Mouse (Mus musculus) heart, adult 2 months (tissue): ENCODE data around the gene Kirrel2. TPM values are rescaled to one million over a fixed set of nuclear protein-coding genes. Genes with fewer than 3 reads are reported as not detected.

Experiments
- DNase-seq, 2 experiments: peaks; one replicate each; pipeline ENCODE4 v3.0.0; 2021
- H3K27ac ChIP-seq: fragments of 200-600 bp; 2 replicates; pipeline ENCODE4 v1.8.1; 2022
- H3K27me3 ChIP-seq: fragments of 200-500 bp; 2 replicates; pipeline ENCODE4 v1.6.1; 2012; ENCODE audit warnings: mild to moderate bottlenecking, low read length, inconsistent platforms, mixed read lengths; ENCODE audit not compliant: control insufficient read depth, insufficient read depth
- H3K36me3 ChIP-seq: fragments of 200-500 bp; 2 replicates; pipeline ENCODE4 v1.6.1; 2012; ENCODE audit warnings: low read length, inconsistent platforms; ENCODE audit not compliant: control insufficient read depth, insufficient read depth
- H3K4me1 ChIP-seq: fragments of 200-500 bp; 2 replicates; pipeline ENCODE4 v1.6.1; 2011; ENCODE audit warnings: low read length; ENCODE audit not compliant: control insufficient read depth, insufficient read depth
- H3K4me3 ChIP-seq: fragments of 200-600 bp; 2 replicates; pipeline ENCODE4 v1.8.1; 2022
- H3K79me2 ChIP-seq: fragments of 200-500 bp; replicated peaks from 2 replicates; pipeline ENCODE4 v1.6.1; 2012; ENCODE audit warnings: mild to moderate bottlenecking, inconsistent platforms, low read length, moderate library complexity, mixed read lengths; ENCODE audit not compliant: control insufficient read depth, insufficient read depth
- H3K9ac ChIP-seq: fragments of 200-500 bp; 2 replicates; pipeline ENCODE4 v1.6.1; 2012; ENCODE audit warnings: low read depth, mild to moderate bottlenecking, control low read depth, inconsistent platforms, low read length, mixed read lengths
- CTCF ChIP-seq: fragments of 200-600 bp; IDR thresholded peaks from 2 replicates; pipeline ENCODE4 v1.8.1; 2022; ENCODE audit warnings: antibody characterized with exemption, mild to moderate bottlenecking, moderate library complexity
- EP300 ChIP-seq: fragments of 200-500 bp; IDR thresholded peaks from 2 replicates; pipeline ENCODE4 v1.6.1; 2011; ENCODE audit warnings: low read depth, low read length, control low read depth; ENCODE audit not compliant: insufficient read depth
- POLR2A ChIP-seq: fragments of 200-500 bp; IDR thresholded peaks from 2 replicates; pipeline ENCODE4 v1.6.1; 2011; ENCODE audit warnings: mild to moderate bottlenecking, low read depth, low read length, control low read depth; ENCODE audit not compliant: insufficient read depth
- WGBS: fragments of 180-500 bp; shearing (Covaris S2); methylation state at CpG from one replicate; pipeline ENCODE4 v1.1.7; 2018; 5-methylcytosine and 5-hydroxymethylcytosine counted together
- intact Hi-C: fragments of 180-260 bp; cut with DNase I; formaldehyde crosslinking; loops from one replicate; pipeline ENCODE4 v1.15.1; 2025
- polyA plus RNA-seq: library from polyadenylated mRNA; depleted of rRNA; stranded (reverse); fragments of >200 nt; gene quantifications from 2 replicates; pipeline ENCODE4 v1.2.3, GENCODE M21; 2012
- total RNA-seq, 2 experiments: library from RNA; stranded (reverse); gene quantifications; 2 replicates each; pipeline ENCODE4 v1.2.3; 2021

Gene Kirrel2
- total and polyA plus RNA-seq, 3 experiments, result not detected

DNA sequence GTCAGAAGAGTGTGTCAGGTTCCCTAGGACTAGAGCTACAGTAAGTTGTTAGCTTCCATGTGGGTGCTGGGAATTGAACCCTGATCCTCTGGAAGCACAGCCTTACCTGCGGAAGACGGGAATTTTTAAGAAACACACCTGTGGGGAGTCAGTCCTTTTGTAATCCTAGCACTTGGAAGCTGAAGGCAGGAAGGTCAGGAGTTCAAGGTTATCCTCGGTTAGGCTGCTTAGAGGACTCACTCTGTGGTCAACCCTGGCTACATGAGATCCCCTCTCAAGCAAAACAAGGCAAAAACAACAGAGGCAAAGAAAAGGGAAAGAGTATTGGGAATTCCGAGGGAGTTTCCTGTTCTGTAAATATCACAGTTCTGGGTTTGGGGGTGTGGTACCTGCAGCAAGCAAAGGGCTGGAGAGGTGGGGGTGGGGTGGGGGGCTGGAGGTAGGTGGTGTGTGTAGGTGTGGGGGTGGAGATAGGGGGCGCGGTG, 7.4 kb upstream of the Kirrel2 start:
- Histone ChIP-seq H3K79me2 (no peaks in the 10 kb centered on the region), H3K27me3 (peaks cover 13% of the 10 kb centered on the region), H3K4me1 (no peaks in the 10 kb centered on the region), H3K27ac (no peak overlapping the region), H3K4me3 (no peak overlapping the region), H3K36me3 (no peaks in the 10 kb centered on the region), H3K9ac (no peak overlapping the region)
- 11% methylated on average over 6 of the region's 6 CpGs for WGBS
- no peak for TF ChIP-seq CTCF
- TF ChIP-seq EP300, result no peak
- TF ChIP-seq POLR2A, result no peak
- DNase-seq, result no peak
- intact Hi-C loops, result no loop called here

- H3K27ac ChIP-seq, result no peak overlapping the region
- 12% methylated on average over 4 of the region's 4 CpGs for WGBS
- no peaks in the 10 kb centered on the region for H3K79me2 ChIP-seq
- H3K4me1 ChIP-seq, result no peaks in the 10 kb centered on the region
- TF ChIP-seq CTCF (no peak), POLR2A (no peak), EP300 (no peak)
- intact Hi-C loops, result no loop called here
- H3K4me3 ChIP-seq, result no peak overlapping the region
- DNase-seq, result no peak
- H3K27me3 ChIP-seq, result peaks cover 13% of the 10 kb centered on the region
- H3K36me3 ChIP-seq, result no peaks in the 10 kb centered on the region
- H3K9ac ChIP-seq, result no peak overlapping the region
These were observed 6.5 kb upstream of the Kirrel2 start for GRCm38 (mm10) chr7:30463996-30464395.

DNA sequence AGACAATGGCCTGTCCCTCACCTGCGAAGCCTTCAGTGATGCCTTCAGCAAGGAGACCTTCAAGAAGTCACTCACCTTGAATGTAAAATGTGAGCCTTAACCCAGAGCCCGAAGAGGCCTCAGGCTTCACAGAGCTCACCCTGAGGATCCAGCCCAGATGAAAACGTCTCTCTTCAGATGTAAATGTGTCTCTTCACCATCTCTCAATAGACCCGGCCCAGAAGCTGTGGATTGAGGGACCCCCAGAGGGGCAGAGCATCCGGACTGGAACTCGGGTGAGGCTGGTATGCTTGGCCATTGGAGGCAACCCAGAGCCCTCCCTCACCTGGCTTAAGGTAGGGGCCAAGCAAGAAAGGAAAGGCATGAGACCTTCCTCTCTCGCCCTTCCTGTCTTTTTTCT, 6.1 kb upstream of the Kirrel2 start:
- intact Hi-C loops, result no loop called here
- Histone ChIP-seq H3K27ac (no peak overlapping the region), H3K36me3 (no peaks in the 10 kb centered on the region), H3K4me1 (no peaks in the 10 kb centered on the region), H3K79me2 (no peaks in the 10 kb centered on the region), H3K9ac (no peak overlapping the region), H3K27me3 (peaks cover 13% of the 10 kb centered on the region), H3K4me3 (no peak overlapping the region)
- TF ChIP-seq EP300 (no peak), CTCF (no peak), POLR2A (no peak)
- 33% methylated on average over 7 of the region's 7 CpGs for WGBS
- no peak for DNase-seq

- intact Hi-C loops, result no loop called here
These were observed 2.0 kb upstream of the Kirrel2 start for GRCm38 (mm10) chr7:30459484-30459883.

GRCm38 (mm10) chr7:30456911-30457628, 420 bp downstream of the Kirrel2 start:
- Histone ChIP-seq H3K27me3 (peaks cover 19% of the 10 kb centered on the region), H3K4me1 (no peaks in the 10 kb centered on the region), H3K36me3 (no peaks in the 10 kb centered on the region), H3K79me2 (no peaks in the 10 kb centered on the region), H3K4me3 (no peak overlapping the region), H3K27ac (no peak overlapping the region), H3K9ac (no peak overlapping the region)
- no peak for DNase-seq
- WGBS, result 2% methylated on average over 31 of the region's 31 CpGs
- intact Hi-C loops, result no loop called here
- TF ChIP-seq EP300, result no peak
- no peak for TF ChIP-seq POLR2A
- no peak for TF ChIP-seq CTCF

More at GRCm38 (mm10) chr7:30459484-30459883, 2.0 kb upstream of the Kirrel2 start:
- no peak for TF ChIP-seq POLR2A
- TF ChIP-seq EP300, result no peak
- no peak for TF ChIP-seq CTCF
- H3K4me3 ChIP-seq, result no peak overlapping the region
- peaks cover 11% of the 10 kb centered on the region for H3K27me3 ChIP-seq
- no peaks in the 10 kb centered on the region for H3K36me3 ChIP-seq
- H3K4me1 ChIP-seq, result no peaks in the 10 kb centered on the region
- 28% methylated on average over 6 of the region's 6 CpGs for WGBS
- no peaks in the 10 kb centered on the region for H3K79me2 ChIP-seq
- no peak for DNase-seq
- H3K27ac ChIP-seq, result no peak overlapping the region
- H3K9ac ChIP-seq, result no peak overlapping the region

DNA sequence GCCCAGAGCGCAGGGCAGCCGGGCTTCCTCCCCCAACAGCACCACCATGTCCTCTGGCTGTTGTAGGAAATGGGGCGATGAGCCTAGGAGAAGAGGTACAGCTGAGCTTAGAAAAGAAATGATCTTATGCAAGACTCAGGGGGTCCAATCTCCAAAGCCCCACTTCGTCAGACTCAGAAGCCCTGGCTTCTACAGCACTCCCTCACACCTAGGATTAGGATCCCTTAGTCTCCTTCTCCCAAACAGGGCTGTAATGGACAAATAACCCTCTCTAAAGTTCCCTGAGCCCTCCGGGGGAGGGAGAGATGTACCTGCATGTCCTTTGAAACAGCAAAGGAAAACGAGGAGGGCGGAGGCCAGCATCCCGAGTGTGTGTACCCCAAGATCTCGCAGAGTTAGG, 1.0 kb downstream of the Kirrel2 start:
- Histone ChIP-seq H3K9ac (no peak overlapping the region), H3K4me1 (no peaks in the 10 kb centered on the region), H3K27me3 (peaks cover 18% of the 10 kb centered on the region), H3K4me3 (no peak overlapping the region), H3K79me2 (no peaks in the 10 kb centered on the region), H3K27ac (no peak overlapping the region), H3K36me3 (no peaks in the 10 kb centered on the region)
- DNase-seq, result no peak
- 3% methylated on average over 9 of the region's 9 CpGs for WGBS
- TF ChIP-seq POLR2A (no peak), EP300 (no peak), CTCF (no peak)
- intact Hi-C loops, result no loop called here
